Mouse (Mus musculus) kidney, adult 9 months (tissue): ENCODE data around the gene Coro2b.

Experiments
- DNase-seq: peaks from one replicate; pipeline ENCODE4 v3.0.0; 2022

The Coro2b gene

DNA sequence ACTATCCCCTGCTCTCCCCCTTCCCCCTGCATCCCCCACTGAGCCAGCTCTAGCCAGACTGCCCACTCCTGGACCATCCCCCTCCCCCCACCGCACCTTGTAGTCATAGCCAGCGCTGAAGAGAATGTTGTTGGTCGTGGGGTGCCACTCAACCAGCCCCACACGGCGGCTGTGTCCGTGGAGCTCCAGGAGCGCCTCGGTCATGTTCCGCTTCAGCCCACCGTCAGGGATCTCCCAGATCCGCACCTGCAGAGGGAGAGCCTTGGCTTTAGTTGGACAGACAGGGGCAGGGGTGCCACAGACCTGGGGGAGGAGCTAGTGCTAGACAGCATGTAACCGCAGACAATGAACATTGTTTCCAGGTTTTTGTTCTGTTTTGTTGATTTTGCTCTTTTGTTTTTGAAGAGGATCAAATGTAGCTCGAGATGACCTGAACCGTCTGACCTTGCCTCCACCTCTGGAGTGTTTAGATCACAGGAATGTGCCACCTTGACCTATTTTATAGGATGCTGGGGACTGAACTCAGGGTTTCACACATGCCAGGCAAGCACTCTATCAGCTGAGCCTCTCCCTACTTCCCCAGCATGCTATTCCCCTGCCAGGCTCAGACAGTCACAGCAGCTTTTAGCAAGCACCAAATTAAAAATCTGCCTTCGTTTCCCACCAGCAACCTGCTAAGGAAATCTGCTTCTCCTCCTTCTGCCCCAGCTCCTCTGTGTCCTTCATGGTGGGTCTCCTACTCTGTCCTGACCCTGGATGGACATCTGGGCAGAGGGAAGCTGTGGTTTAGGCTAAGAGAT, 104.4 kb downstream of the Coro2b start:
- no peak for DNase-seq

DNA sequence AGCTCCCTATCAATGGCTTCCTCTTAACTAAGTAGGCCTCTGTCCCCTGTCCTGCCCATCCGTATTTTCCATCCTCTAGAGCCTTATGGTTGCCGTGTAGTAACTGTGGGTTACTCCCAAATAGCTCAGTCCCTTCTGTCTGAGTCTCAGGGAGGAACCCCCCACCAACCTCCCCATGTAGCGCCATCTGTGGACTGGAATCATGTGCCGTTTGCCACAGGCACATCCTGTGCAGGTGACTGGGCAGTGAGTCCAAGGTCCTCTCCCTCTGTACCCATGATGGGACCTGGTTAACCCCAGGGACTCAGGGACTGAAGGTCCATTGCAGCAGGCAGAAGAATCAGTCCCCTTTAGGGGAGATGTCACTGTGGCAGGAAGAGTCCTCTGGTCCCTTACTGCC, 106.1 kb downstream of the Coro2b start:
- DNase-seq, result no peak

DNA sequence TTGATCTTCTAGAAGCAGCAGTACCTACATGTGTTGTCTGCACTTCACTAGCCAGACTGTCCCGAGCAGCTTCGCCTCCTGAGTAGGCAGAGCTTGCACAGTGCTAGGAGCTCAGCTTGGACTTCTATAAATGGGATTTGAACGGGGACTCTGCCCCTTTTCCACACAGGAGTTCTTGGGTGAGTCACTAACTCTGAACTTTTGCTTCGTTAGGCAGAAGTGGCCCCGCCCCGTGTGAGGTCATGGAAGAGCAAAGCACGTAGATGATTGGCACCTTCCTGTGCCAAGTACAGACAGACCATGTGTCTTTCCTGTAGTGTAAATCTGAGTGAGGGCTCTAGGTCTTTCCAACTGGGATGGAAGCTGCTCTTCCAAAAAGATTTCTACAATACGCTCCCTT, 109.8 kb downstream of the Coro2b start:
- DNase-seq, result peak; percentile 71

DNA sequence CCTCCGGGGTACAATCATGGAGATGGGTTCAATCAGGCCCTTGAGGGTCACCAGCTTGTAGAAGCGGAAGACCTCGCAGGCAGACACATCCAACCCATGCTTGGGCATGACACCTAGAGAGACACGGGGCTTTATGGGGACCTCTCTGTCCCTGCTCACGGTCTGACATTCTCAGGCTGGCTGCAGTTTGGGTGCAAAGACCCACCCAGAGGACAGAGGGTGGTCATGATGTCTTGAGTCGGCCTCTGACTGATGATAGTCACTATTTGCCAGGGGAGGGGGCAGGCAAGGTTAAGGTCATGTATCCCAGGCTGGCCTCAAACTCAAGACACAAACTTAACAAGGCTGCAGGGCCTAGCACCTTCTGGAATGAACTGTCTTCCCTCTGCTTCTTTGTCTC, 110.3 kb downstream of the Coro2b start:
- no peak for DNase-seq

DNA sequence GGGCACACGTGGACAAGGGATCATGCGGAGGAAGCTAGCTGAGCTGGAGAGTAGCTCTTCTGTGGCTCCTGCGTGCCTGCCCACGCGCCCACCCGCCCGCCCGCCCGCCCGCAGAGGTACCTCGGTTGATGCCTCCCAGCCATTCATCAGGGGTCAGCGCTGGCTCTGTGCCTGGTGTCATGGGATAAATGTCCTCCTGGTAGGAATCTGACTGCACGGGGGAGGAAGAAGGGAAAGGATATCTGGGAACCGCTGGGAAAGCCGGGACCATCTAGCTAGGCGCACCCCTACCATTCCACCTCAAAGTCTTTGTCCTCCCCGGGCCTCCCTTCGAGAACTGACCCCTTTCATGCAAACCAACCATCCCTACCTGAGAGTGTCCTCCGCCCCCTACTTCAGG, 110.8 kb downstream of the Coro2b start:
- DNase-seq, result no peak

DNA sequence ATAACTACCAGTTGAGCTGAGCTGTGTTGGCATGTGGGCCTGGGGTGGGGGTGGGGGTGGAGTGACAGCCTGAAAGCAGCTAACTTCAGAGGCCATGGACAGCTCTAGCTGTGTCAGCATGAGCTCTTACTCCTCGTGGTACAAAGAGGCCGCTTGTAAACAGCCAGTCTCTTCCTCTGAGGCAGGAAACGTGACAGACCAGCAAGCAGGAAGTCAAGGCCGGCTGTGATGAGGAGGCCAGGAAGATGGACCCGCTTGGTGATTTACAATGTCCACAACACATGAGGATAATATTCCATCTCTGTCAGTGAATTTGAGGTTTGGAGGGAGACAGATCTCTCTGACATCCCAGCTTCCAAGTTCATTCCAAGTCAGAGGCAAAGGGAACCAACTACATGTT, 111.6 kb downstream of the Coro2b start:
- DNase-seq, result peak; percentile 54

DNA sequence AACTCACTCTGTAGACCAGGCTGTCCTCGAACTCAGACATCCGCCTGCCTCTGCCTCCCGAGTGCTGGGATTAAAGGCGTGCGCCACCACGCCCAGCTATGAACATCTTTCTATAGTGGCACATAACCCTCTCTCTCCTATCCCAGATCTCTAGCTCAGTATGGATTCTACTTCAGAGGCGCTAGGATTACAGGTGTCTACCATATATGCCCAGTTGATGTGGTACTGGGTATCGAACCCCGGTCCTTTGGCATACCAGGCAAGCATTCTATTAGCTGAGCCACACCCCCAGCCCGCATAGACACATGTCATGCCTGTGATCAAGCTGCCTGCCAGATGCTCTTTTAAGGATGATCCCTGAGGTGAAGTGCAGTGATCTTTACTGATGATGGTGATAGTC, 113.0 kb downstream of the Coro2b start:
- DNase-seq, result no peak

DNA sequence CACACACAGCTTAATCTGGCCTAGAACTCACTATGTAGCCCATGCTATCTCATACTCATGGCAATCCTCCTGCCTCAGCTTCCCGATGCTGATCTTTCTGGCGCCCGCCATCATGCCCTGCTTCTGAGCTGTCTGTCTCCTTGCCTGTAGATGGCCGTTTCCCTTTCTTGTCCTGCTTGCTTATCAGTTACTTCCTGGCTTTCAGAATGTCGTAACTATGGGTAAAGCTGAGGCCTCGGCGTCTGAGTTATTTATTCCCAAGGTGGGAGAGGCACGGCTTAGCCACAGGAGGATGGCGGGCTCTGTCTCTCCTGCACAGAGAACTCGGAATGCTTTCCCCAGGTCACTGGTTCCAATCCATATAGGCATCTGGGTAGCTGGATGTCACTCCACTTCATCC, 113.9 kb downstream of the Coro2b start:
- DNase-seq, result no peak

DNA sequence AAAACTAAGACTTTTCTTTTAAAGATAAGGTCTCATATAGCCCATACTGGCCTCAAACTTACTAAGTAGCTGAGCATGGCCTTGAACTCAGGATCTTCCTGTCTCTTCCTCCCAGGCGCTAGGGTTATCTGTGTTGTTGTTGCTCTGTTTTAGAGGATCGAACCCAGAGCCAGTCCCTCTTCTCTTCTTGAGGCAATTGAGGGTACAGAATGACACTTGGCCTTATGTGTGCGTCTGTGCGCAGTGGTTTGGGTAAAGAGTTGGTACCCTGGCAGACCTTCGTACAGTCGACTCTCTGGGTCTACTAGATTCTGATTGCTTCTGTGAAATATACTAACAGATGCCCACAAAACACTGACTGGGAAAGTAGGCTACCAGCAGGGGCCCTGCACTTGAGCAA, 114.9 kb downstream of the Coro2b start:
- no peak for DNase-seq

DNA sequence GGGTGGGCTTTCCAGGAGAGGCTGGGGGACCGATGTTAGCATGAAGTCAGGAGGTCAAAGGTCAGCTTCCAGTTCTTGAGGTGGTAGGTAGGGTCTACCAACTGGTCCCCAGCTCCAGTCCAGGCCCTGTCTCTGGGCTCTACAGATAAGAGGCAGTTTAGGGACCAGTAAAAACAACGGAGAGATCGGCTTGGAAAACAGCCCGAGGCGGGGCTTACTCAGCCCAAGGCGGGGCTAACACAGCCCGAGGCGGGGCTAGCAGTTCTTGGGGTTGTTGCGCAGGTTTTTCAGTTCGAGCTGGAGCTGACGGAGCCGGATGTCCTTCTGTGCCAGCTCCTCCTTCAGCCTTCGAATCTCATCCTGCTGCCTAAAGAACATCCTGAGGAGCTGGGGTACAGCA, 115.8 kb downstream of the Coro2b start:
- DNase-seq, result peak; percentile 91

DNA sequence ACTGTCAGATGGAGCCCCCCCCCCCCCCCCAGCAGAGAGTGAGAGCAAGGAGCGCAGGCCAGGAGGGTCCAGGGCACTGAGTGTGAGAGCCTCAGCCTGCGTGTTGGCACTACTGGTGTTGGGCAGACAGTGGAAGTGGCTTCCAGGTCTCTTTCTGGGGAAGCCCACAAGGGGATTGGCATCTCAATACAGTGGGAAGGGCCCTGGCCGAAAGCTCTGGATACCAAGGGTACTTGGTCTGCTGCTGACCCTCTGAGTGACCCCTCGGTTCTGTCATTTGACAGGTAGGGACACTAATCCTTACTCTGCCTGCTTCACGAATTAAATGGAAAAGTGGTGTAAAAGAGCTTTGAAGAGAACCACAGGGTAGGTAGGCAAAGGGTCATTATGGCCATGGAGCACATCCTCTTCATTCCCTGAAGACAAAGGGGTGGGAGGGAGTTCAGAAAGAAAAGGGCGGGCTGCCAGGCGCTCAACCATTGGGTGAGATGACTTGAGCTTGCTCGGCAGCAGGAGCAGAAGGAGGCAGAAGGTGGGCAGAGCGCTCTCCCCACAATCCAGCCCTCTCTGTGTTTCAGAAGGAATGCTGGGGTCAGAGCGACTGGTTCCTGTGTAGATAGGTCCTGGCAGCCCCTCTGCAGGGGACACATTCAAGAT, 116.5 kb downstream of the Coro2b start:
- no peak for DNase-seq

DNA sequence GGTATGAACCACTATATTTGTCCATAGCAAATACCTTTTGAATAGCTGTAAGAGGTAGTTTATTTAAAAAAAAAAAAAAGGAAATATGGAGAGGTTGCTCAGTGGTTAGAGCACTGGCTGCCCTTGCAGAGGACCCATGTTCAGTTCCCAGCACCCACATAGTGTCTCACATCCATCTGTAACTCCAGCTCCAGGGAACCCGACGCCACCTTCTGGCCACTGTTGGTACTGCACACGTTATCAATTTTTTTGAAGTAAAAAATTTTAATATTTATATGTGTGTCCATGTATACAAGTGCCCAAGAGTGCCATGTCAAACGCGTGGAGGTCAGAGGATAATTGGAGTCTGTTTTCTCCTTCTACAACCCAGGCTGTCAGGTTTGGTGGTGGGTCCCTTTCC, 118.1 kb downstream of the Coro2b start:
- no peak for DNase-seq

DNA sequence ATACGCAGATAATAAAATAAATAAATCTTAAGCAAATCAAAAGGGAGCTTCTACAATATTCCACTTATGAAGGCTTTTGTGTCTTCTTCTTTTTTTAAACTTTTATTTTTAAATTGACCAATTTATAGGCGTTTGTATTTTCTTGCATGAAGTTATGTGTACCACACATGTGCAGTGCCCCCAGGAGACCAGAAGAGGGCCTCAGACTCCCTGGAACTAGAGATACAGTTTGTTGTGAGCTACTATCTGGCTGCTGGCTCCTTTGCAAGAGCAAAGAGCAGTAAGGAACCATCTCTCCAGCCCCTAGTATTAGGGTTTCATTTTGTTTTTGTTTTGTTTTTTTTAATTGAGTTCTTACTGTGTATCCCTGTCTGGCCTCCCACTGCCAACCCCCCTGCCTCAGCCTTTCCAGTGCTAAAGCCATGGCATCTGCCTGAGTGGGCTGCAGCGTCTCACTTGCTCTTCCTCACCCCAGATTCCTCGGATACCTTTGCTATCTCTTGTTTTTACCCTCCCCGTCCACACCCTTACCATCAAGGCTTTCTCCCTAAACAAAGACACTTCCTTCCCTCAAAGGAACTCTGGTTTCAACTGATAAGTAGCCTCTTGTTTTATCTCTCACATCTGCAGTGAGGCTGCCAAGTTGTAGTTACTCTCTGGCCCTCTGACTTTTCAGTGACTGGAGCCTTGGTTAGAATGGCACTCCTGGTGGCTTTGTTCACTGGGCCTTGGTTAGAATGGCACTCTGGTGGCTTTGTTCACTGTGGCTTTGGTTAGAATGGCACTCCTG, 129.3 kb downstream of the Coro2b start:
- DNase-seq, result no peak

DNA sequence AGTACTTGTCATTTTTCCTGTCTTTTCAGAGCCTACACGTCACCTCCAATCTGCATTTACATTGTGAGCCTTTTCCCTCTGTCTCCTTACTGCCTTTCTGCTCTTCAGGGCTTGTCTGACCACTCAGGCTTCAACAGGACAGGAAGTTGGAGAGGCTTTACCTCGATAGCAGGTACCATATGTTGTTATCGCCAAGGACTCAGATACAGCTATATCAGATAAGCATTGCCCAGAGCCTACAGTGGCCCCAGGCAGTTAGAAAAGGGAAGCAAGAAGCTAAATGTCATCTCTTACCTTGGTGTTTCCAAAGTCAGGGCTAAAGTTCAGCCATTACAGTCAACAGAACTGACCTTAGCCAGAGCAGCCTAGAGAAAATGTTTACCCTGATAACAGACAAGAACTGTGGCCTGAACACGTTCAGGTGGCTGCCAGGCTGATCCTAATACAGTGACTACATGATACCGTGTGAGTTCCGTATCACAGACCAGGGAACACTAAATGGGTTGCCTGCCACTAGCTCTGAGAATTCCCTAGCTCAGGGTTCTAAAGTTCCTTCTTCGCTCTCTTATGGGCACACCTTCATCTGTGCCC, 130.3 kb downstream of the Coro2b start:
- no peak for DNase-seq

DNA sequence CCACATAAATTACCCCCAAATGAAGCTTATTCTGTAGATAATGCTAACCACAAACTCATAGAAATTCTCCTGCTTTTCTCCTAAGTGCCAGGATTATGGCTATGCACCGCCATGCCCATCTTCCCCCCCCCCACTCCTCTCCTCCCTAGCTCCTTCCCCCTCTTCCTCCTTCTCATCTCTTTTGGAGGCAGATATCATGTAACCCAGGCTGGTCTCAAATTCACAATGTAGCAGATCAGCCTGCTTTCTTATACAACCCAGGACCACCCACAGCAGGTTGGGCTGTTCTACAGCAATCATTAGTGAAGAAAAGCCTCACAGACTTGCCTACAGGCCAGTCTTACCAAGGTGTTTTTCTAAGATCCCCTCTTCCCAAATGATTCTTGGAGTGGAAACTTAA, 135.3 kb downstream of the Coro2b start:
- DNase-seq, result no peak

DNA sequence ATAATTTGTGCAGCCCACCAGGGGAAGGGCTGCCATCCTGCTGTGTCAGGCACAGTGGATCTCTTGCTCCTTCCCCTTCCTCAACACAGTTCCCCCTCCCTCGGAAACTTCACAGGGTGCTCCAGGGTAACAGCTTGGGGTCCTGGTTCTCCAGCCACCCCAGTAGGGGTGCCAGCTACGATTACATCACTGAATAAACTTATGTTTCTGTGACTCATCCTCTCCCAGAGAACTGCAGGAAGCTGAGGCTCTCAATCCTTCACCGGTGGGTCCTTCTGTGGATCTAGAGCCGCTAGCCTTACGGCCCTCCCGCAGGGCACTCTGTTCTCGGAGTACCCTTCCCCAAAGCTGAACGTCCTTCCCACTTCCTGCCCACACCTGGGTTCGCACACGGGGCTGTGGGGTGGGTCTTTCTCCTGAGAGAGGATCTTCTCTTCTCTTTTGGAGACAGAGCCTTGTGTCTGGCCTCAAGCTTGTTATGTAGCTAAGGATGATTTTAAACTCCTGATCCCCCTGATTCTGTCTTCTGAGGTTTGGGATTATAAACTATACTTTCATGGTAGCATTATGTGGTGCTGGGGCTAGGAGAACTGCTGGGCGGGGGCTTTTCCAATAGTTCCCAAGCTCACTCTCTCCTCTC, 136.2 kb downstream of the Coro2b start:
- no peak for DNase-seq

DNA sequence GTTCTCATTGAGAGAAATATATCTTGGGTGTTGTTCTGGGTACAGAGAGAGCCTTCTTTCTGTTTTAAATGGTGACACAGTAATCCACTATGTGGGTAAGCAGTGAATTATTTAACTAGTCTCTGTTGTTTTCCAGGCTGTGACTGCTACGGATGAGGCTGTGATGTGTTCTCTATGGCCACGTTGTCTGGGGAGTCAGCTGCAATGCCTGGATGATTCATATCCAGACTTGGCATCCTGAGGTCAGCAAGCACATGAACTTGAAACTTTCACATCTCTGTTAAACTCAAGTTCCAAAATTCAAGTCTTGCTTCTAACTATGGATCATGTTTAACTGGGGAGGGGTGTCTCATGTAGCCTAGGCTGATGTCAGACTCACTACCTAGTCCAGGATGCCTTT, 142.7 kb downstream of the Coro2b start:
- DNase-seq, result no peak

DNA sequence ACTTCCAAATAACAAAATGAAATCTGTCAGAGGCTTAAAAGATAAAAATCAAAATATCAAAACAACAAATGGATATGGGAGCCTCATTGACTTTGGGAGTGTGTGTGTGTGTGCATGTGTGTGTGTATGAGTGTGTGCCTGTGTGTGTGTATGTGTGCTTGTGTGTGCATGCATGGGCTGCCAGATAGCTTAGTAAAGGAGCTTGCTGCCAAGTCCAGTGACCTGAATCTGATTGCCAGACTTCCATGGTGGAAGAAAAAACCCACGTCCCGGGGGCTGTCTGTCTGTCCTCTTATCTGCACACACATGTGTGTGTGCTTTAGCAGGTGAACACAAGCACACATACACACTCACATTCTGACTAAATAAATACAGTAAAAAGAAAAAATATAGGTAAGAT, 143.3 kb downstream of the Coro2b start:
- no peak for DNase-seq

DNA sequence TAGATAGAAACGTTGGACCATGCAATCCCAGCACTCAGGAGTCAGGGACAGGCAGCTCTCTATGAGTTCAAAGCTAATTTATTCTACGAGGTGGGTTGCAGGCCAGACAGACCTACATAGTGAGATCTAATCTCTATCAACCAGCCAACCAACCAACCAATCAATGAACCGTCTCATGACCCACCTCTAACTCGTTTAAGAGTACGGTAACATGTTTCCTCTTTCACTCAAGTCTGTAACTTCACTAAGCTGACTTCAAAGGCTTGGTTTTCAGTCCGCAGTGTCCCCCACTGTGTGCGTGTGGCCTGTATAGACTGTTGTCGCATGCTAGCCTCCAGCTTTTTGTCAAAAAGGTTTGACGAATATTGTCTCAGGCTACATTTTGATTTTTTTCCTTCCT, 147.1 kb downstream of the Coro2b start:
- no peak for DNase-seq

DNA sequence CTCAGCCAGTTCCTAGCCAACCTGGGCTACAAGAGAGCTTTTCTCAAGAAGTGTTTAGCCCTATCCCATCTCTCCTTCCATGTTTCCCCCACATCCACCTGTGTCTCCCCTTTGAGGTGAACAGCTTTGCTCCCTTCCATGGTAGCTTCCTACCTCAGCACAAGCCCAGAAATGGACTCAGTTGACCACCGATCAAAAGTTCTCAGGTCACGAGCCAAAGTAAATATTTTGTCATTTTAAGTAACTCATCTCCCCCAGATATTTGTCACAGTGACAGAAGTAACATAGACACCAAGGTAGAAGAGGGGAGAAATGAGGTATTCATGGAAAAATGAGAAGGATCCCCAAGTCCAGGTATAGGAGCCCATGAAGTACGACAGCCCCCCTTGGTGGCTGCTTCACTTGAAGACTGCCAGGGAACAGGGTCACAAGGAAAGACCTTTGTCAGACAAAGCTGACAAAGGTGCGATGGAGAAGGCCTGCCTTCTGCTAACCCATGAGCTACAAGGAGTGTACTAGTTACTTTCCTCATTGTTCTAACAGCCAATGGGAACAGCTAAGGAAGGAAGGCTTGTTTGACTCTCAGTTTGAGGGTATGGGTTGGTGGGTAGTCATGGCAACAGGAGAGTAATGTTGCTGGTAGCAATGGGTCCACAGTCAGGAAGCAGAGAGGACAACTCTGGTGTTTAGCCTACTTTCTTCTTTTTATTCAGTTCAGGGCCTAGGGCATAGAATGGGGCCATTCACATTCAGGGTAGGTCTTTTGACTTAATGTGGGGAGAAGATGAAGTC, 150.9 kb downstream of the Coro2b start:
- no peak for DNase-seq

DNA sequence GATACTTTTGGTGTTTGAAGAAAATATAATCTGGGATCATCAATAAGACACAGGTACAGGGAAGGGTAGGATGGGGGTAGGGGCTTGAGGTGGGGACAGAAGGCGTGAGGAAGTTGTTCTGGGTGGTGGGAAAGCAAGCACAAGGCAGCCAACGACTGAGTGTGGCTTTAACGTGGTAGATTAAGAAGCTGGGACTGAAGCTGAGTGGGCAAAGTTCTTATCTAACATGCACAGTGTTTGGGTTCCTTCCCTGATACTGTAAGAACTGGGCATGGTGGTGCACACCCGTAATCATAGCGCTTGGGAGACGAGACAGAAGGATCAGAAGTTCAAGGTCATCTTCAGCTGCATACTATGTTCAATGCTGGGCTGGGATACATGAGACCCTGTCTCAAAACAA, 151.8 kb downstream of the Coro2b start:
- DNase-seq, result no peak

DNA sequence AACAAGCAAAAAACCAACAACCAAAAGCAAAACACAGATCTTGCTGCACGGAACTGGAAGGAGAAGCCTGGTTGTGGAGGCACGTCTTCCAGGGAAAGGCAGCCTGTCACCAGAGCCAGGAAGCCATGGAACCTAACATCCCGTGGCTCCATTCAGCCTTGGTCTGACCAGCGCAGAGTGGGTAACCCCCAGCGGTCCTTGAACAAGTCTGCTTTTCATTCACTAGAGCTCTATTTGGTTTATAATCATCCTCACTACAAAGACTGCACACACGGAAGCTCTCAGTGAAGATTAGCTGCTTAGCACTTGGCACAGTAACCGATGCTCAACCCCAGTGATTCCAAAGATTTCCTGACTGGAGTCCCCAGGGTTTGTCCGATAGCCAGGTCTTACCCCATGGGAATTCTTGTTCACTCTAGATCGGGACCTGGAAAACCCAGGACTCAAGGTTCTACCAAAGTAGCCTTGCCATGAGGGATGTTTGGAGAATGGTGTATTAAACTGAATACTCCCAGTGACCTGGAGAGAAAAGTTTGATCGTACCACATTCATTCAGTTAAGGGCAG, 154.2 kb downstream of the Coro2b start:
- no peak for DNase-seq
